Mouse (Mus musculus) cortical plate, adult 2 months (tissue): ENCODE results near the gene Celf2. TPM values are rescaled to one million over a fixed set of nuclear protein-coding genes. Genes with fewer than 3 reads are reported as not detected.

Experiments
- H3K27ac ChIP-seq: fragments of 200-500 bp; 2 replicates; pipeline ENCODE4 v1.5.1; 2012; ENCODE audit warnings: low read length, control low read depth, inconsistent platforms; ENCODE audit not compliant: insufficient read depth
- H3K4me1 ChIP-seq: fragments of 200-500 bp; 2 replicates; pipeline ENCODE4 v1.6.1; 2011; ENCODE audit warnings: low read length; ENCODE audit not compliant: control insufficient read depth, insufficient read depth
- H3K4me3 ChIP-seq: fragments of 200-500 bp; 2 replicates; pipeline ENCODE4 v1.5.1; 2011; ENCODE audit warnings: mild to moderate bottlenecking, low read length, control low read depth; ENCODE audit not compliant: insufficient read depth
- CTCF ChIP-seq: fragments of 200-500 bp; IDR thresholded peaks from 2 replicates; pipeline ENCODE4 v1.5.1; 2011; ENCODE audit warnings: mild to moderate bottlenecking, control low read depth, low read length; ENCODE audit not compliant: insufficient read depth; ENCODE audit errors: extremely low read depth
- POLR2A ChIP-seq: fragments of 200-500 bp; IDR thresholded peaks from 2 replicates; pipeline ENCODE4 v1.6.1; 2011; ENCODE audit warnings: mild to moderate bottlenecking, low read length, control low read depth; ENCODE audit not compliant: insufficient read depth; ENCODE audit errors: extremely low read depth
- polyA plus RNA-seq: library from polyadenylated mRNA; depleted of rRNA; stranded (reverse); fragments of >200 nt; gene quantifications from 2 replicates; pipeline ENCODE4 v1.2.3, GENCODE M21; 2012

The Celf2 gene
- polyA plus RNA-seq, 1 experiment = 181 TPM

DNA sequence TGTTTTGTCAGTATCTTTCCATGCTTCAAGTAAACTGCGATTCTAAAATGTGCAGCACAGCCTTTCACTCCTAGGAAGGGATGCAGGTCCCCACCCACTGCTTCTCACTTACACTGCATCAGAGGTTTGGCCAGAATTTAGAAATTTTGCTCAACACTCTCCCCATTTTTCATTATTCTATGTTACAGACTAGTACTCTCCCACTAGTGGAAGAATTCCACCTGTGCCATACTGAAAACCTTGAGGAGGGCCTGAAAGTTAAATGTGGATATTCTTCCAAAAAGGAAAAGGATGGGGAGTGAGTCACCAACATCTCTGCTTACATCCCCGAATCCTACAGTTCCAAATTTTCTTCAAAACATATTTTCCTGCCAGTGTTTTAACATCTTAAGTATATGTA lies 276.0 kb downstream of the Celf2 start:
- H3K4me3 ChIP-seq = no peak overlapping the region
- peak overlapping the region; percentile 98 for H3K27ac ChIP-seq
- peaks cover 9% of the 10 kb centered on the region; the same call in 1 of the 2 replicates for H3K4me1 ChIP-seq
- TF ChIP-seq CTCF (no peak), POLR2A (no peak)

DNA sequence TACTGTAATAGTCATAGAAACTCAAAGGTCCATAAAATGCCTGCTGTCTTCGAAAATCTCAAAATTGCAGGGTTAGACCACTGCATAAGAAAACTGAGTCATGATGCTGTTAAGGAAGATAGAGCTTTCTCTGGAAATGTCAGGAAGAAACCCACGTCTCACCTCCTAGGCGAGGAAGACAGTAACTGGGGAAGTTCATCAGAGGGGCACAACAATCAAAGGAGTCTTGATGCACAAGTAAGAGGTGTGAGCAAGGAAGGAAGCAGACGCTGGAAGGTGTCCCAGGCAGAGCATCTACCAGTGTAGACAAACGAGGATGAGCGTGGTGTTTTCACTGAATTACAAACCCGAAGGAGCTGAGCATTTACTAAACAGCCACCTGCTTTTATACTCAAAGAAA lies 282.6 kb downstream of the Celf2 start:
- H3K4me3 ChIP-seq = no peak overlapping the region
- TF ChIP-seq POLR2A (no peak), CTCF (no peak)

DNA sequence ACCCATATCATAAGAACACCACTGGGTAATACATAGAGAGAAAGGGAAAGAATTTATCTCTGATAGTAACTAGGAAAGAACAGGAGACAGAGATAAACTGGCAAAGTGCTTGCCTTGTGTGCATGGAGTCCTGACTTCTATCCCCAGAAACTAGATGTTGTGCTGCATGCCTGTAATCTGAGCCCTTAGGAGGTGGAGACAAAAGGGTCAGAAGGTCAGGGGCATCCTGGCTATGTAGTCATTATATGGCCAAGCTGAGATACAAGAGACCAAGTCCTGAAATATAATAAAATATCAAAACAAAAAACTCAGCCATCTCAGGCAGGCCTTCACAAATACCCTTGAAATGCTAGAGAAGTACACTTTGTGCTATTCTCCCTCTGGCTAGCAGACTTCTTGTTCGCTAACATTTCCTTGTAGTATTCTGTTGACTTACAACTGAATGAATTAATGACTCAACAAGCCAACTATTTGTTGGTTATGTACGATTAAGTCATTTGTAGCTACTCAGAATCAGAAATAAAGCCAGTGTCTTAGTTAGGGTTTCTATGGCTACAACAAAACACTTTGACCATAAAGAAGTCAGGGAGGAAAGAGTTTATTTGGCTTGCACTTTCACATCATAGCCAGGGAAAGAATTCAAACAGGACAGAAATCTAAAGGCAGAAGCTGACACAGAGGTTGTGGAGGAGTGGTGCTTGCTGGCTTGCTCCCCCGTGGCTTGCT lies 284.9 kb downstream of the Celf2 start:
- TF ChIP-seq POLR2A (no peak), CTCF (no peak)
- Histone ChIP-seq H3K27ac (no peak overlapping the region), H3K4me3 (no peak overlapping the region), H3K4me1 (peaks cover 7% of the 10 kb centered on the region)

More for the DNA sequence above, 282.6 kb downstream of the Celf2 start:
- Histone ChIP-seq H3K27ac (no peak overlapping the region), H3K4me1 (peaks cover 7% of the 10 kb centered on the region)

DNA sequence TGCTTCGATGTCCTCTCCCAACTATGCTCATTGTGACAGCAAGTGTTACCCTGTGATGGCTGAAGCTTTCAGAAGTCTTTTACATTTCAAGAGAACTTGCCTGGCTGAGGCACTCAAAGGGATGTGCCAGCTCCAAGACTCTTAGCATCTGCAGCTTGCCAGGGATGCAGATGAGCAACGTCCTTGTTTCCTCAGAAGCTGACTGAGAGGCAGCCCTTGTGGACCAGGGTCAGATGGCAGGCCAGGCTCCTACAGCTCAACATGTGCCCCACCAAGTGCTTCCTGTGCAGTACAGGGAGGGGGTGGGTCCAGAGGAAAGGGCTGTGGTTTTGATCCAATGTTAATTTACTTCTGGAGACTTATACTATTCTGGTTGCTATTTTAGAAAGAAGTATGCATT lies 285.8 kb downstream of the Celf2 start:
- no peak for TF ChIP-seq POLR2A
- TF ChIP-seq CTCF = no peak

DNA sequence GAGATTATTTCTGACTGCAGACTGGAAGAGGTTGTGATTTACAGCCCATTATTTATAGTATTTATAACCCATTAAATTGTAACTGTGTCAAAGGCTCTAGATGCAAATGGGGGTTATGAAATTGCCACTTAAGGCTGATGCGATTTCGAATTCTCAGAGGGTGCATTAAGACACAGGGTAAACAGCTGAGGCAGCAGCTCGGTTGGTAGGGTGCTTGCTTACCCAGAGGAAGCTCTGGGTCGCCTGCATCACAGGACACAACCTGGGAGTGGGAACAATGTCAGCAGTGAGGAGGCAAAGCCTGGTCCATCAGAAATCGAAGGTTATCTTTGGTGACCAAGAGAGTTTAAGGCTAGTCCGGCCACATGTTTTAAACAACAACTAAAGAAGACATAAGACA lies 286.5 kb downstream of the Celf2 start:
- no peak overlapping the region for H3K4me3 ChIP-seq
- H3K27ac ChIP-seq = no peak overlapping the region
- peaks cover 8% of the 10 kb centered on the region for H3K4me1 ChIP-seq
- TF ChIP-seq POLR2A = no peak
- no peak for TF ChIP-seq CTCF

More for the DNA sequence above, 285.8 kb downstream of the Celf2 start:
- peaks cover 8% of the 10 kb centered on the region for H3K4me1 ChIP-seq
- no peak overlapping the region for H3K4me3 ChIP-seq
- H3K27ac ChIP-seq = no peak overlapping the region; the same call in 1 of the 2 replicates

DNA sequence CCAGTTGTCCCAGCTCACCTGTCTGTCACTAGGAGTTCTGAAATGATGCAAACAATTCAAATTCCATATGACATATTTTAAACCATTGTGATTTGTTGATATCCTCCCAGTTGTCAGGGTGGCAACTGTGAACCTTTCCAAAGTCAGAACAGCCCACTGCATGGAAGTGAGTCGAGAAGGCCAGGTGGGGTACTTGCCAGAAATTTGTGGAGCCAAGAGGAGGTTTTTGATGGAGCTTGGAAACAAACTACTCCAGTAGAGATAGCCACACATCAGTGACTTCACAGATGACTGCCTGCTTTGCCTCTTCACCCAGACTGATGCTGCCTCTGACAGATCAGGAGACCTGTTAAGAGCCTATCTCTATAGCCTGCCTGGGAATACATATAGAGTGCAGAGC lies 287.5 kb downstream of the Celf2 start:
- TF ChIP-seq CTCF (no peak), POLR2A (no peak)
- H3K4me3 ChIP-seq = no peak overlapping the region
- no peak overlapping the region for H3K27ac ChIP-seq
- peaks cover 7% of the 10 kb centered on the region for H3K4me1 ChIP-seq

DNA sequence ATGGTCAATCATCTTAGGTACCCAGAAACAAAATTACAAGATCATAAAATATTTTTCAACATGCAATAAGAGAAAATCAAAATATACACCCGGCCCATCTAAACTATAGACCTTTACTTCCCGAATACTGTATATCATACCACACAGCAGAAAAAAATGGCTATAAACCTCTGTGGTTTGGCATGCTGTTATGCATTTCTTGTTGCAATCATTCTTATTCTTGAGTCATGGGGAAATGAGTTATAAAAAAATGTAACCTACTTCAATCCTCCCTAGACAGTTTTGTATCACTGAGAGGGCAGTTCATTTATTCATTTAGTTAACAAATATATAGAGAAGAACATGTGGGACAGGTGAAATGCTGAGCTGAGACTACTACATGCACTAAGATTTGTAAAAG lies 291.3 kb downstream of the Celf2 start:
- Histone ChIP-seq H3K4me3 (no peak overlapping the region), H3K27ac (no peak overlapping the region), H3K4me1 (peaks cover 3% of the 10 kb centered on the region; the same call in 1 of the 2 replicates)
- no peak for TF ChIP-seq CTCF
- no peak for TF ChIP-seq POLR2A

DNA sequence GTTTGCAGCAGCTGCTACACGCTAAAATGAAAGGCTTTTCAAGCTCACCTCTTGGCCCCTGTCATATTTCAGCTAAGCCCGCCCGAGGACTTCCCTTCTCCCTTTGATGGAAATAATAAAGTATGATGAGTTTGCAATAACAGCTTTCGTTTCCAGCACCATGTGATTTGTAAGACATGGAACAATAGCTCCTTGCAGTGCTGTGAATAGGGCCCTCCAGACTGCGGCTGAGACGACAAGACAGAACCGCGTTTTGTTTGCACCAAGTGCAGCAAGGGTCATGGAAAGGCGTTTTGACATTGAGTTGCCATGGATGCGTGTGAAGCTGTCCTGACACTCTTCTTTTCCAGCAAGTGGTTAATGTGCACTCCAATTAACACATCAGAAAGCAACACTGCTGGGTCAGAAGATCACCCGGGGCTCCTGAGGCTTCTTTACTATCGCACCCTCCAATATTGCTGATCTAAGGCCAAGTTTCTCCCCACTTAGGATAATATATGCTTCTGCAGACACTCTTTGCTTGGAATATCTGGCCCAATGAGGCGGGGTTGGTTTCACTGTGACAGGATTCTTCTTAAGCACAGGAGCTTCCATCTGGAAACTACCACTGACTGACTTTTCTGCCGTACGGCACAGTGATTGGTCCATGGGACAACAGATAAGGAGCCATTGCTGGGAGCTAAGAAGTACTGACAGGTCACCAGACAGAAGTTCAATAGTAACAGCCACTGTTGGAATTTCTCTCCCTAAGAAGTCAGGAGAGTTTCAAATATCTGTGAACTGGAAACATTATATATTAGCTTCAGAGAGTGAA lies 301.5 kb downstream of the Celf2 start:
- H3K4me1 ChIP-seq = peaks cover 2% of the 10 kb centered on the region
- peak overlapping the region; percentile 54; the same call in 1 of the 2 replicates for H3K27ac ChIP-seq
- H3K4me3 ChIP-seq = no peak overlapping the region
- TF ChIP-seq POLR2A = no peak
- no peak for TF ChIP-seq CTCF

DNA sequence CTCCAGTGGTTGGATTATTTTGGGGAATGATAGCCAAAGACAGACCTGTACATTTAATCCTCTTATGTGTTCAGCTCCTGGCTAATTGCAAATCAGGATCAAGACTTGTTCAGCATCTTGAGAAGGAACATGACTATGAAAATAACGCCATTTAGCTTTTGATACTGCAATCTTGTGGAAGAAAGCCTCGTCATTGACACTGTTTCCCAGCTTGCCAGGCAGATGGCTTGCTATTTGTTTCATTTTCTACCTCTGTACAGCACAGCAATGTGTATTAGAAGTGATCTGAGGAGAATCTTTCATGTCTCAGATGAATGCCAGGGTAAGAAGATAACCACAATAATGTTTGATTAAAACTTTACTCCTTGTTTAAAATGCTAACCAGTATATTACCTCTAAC lies 315.9 kb downstream of the Celf2 start:
- H3K27ac ChIP-seq = peak overlapping the region; percentile 65
- H3K4me3 ChIP-seq = no peak overlapping the region
- H3K4me1 ChIP-seq = peaks cover 2% of the 10 kb centered on the region; the same call in 1 of the 2 replicates
- no peak for TF ChIP-seq CTCF
- no peak for TF ChIP-seq POLR2A
